Comparison of ENCODE assay signal across 8 mouse cellular contexts in the genomic region with DNA sequence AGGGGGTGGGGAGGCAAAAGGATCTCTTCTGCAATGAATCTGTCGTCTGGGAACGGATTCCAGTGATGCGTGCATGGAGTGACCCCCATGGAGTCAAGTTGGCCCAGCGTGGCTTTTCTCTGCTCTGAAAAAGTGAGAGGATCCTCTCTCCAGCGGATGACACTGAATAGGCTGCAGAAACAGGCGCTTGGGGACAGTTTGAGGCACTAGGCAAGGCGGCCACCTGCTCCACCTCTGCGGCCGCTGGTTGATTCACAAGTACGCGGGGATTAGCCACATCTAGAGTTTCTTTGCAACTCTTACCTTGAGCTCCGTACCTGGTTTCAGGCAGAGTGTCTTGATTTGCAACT.
DNase-seq lines count a peak whose midpoint lies in the region; ATAC-seq lines count a peak whose summit lies in the region.

No protein-coding gene starts in this region.

- H3K9me3 ChIP-seq in heart, embryonic 16.5 days (replicated peaks; ENCODE audit: control insufficient read depth, low read length), result no peaks in the 10 kb centered on the region
- H3K9me3 ChIP-seq in embryonic facial prominence, embryonic 10.5 days, result no peaks in the 10 kb centered on the region
- H3K9me3 ChIP-seq in hindbrain, embryonic 12.5 days (replicated peaks), result no peaks in the 10 kb centered on the region
- H3K9me3 ChIP-seq in midbrain, embryonic 11.5 days (ENCODE audit: control insufficient read depth, low read length), result no peaks in the 10 kb centered on the region

- no peak overlapping the region for H3K27ac ChIP-seq in heart, embryonic 16.5 days (ENCODE audit: low read length)
- H3K27ac ChIP-seq in embryonic facial prominence, embryonic 10.5 days (replicated peaks), result peak overlapping the region; percentile 82; the same call in 1 of the 2 replicates
- H3K27ac ChIP-seq in hindbrain, embryonic 12.5 days, result peak overlapping the region; percentile 67; the same call in 1 of the 2 replicates
- H3K27ac ChIP-seq in midbrain, embryonic 11.5 days (ENCODE audit: low read depth, low read length), result peak overlapping the region; percentile 62

- WGBS in heart, embryonic 16.5 days, result 4% methylated on average over 12 of the region's 12 CpGs
- 2% methylated on average over 12 of the region's 12 CpGs for WGBS in embryonic facial prominence, embryonic 10.5 days
- WGBS in hindbrain, embryonic 12.5 days, result under 1% methylated on average over 12 of the region's 12 CpGs
- 1% methylated on average over 12 of the region's 12 CpGs for WGBS in midbrain, embryonic 11.5 days

- no peaks in the 10 kb centered on the region for H3K27me3 ChIP-seq in heart, embryonic 16.5 days (ENCODE audit: control insufficient read depth, insufficient read depth, low read length)
- H3K27me3 ChIP-seq in embryonic facial prominence, embryonic 10.5 days (replicated peaks; ENCODE audit: low read depth, poor library complexity, severe bottlenecking), result peaks cover 41% of the 10 kb centered on the region
- H3K27me3 ChIP-seq in hindbrain, embryonic 12.5 days, result no peaks in the 10 kb centered on the region
- no peaks in the 10 kb centered on the region for H3K27me3 ChIP-seq in midbrain, embryonic 11.5 days (ENCODE audit: control insufficient read depth, insufficient read depth, low read length)

- peak overlapping the region; percentile 60 for H3K4me3 ChIP-seq in heart, embryonic 16.5 days (ENCODE audit: low read length)
- H3K4me3 ChIP-seq in embryonic facial prominence, embryonic 10.5 days, result peak overlapping the region; percentile 59
- H3K4me3 ChIP-seq in hindbrain, embryonic 12.5 days, result peak overlapping the region; percentile 44
- H3K4me3 ChIP-seq in midbrain, embryonic 11.5 days (ENCODE audit: low read depth, low read length), result peak overlapping the region; percentile 45

- peaks cover 18% of the 10 kb centered on the region for H3K4me1 ChIP-seq in heart, embryonic 16.5 days (ENCODE audit: control insufficient read depth, insufficient read depth, low read length)
- peaks cover 31% of the 10 kb centered on the region for H3K4me1 ChIP-seq in embryonic facial prominence, embryonic 10.5 days
- peaks cover 27% of the 10 kb centered on the region for H3K4me1 ChIP-seq in hindbrain, embryonic 12.5 days
- peaks cover 23% of the 10 kb centered on the region for H3K4me1 ChIP-seq in midbrain, embryonic 11.5 days (ENCODE audit: control insufficient read depth, insufficient read depth, low read length)

- peak; percentile 18; the same call in 1 of the 2 replicates for ATAC-seq in heart, embryonic 16.5 days (replicated peaks; ENCODE audit: extremely low read depth, insufficient read depth, low FRiP score)
- ATAC-seq in hindbrain, embryonic 12.5 days (ENCODE audit: low FRiP score), result peak; percentile 59
- ATAC-seq in midbrain, embryonic 11.5 days (ENCODE audit: low FRiP score), result peak; percentile 64

- H3K36me3 ChIP-seq in heart, embryonic 16.5 days (ENCODE audit: control insufficient read depth, insufficient read depth), result no peaks in the 10 kb centered on the region
- H3K36me3 ChIP-seq in embryonic facial prominence, embryonic 10.5 days (replicated peaks), result no peaks in the 10 kb centered on the region
- H3K36me3 ChIP-seq in hindbrain, embryonic 12.5 days, result no peaks in the 10 kb centered on the region
- H3K36me3 ChIP-seq in midbrain, embryonic 11.5 days (ENCODE audit: control insufficient read depth, insufficient read depth, low read length), result no peaks in the 10 kb centered on the region

- peak overlapping the region; percentile 74 for H3K9ac ChIP-seq in heart, embryonic 16.5 days (ENCODE audit: low read length)
- H3K9ac ChIP-seq in hindbrain, embryonic 12.5 days, result peak overlapping the region; percentile 62
- H3K9ac ChIP-seq in midbrain, embryonic 11.5 days (ENCODE audit: low read length), result peak overlapping the region; percentile 74

- H3K4me2 ChIP-seq in heart, embryonic 16.5 days (ENCODE audit: low read depth, low read length), result peak overlapping the region; percentile 75
- H3K4me2 ChIP-seq in hindbrain, embryonic 12.5 days (replicated peaks), result peak overlapping the region; percentile 70
- H3K4me2 ChIP-seq in midbrain, embryonic 11.5 days, result peak overlapping the region; percentile 48

- no peak for DNase-seq in heart, postnatal 10 days
- DNase-seq in embryonic facial prominence, embryonic 10.5 days (ENCODE audit: low spot score), result no peak
- DNase-seq in midbrain, embryonic 11.5 days (ENCODE audit: low spot score, missing footprints), result no peak
- no peak for DNase-seq in frontal cortex, postnatal 36 days (ENCODE audit: low spot score in 2 of 2)
- no peak for DNase-seq in adrenal gland, postnatal 10 days
- DNase-seq in cerebellum, postnatal 36 days, result no peak

- intact Hi-C loops in heart, postnatal 10 days (cut with DNase I), result loop anchor here (5.0 kb wide), 1 partner anchor 189 kb away; no protein-coding TSS in a partner anchor
